Mouse (Mus musculus) C2C12 (cell line): ENCODE measurements around the gene Hrh2.

ENCODE experiments used
- CTCF ChIP-seq: IDR thresholded peaks from one replicate; pipeline ENCODE4 v1.5.1; 2011; ENCODE audit not compliant: control insufficient read depth, insufficient read depth, insufficient read length
- MAX ChIP-seq: IDR thresholded peaks from one replicate; pipeline ENCODE4 v1.6.1; 2011; ENCODE audit warnings: mild to moderate bottlenecking, control low read depth
- MYOD1 ChIP-seq: IDR thresholded peaks from one replicate; pipeline ENCODE4 v1.6.1; 2011; ENCODE audit warnings: low read depth; ENCODE audit not compliant: control insufficient read depth, insufficient read length
- MYOG ChIP-seq: IDR thresholded peaks from one replicate; pipeline ENCODE4 v1.6.1; 2011; ENCODE audit not compliant: control insufficient read depth, insufficient read length; ENCODE audit errors: extremely low read depth

DNA sequence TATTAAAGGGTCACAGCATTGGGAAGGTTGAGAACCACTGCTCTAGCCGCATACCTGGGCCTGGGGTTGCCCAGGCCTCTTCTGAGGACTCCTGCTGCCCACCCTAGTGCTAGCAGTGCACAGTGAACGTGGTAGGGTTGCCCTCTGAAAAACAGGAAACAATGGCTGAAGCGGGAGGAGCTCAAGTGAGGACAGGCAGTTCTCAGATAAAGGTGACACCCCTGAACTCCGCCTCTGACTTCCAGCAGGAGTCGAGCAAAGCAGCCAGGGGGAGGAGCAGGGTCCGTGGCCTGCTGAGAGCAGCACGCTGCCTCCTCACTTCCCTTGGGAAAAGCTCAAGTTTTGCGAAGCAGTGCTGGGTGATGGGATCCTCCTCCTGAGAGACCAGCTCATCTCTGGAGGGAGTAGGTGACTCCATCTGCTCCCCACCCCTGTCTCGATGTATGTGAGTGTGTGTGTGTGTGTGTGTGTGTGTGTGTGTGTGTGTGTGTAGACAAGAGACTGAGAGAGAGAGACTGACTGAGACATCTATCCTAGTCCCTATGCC is 38.2 kb upstream of the Hrh2 start:
- TF ChIP-seq CTCF (no peak), MAX (no peak), MYOG (no peak), MYOD1 (no peak)
